Mouse (Mus musculus): ENCODE data around the gene Gm10065.

The Gm10065 gene

GRCm38 (mm10) chr13:21435476-21435875, 43.8 kb downstream of the Gm10065 start:
- DNase-seq (ENCODE audit: extremely low read depth, low read depth), result no peak
